Mouse (Mus musculus) left cerebral cortex, postnatal 14 days (tissue): ENCODE results near the gene Hsdl1. TPM values are rescaled to one million over a fixed set of nuclear protein-coding genes. Genes with fewer than 3 reads are reported as not detected.

ENCODE experiments used
- DNase-seq, 2 experiments: peaks; one replicate each; pipeline ENCODE4 v3.0.0; 2021 to 2022; ENCODE audit warnings: low spot score in 2 of 2, mixed read lengths in 1 of 2
- intact Hi-C: fragments of 180-260 bp; cut with DNase I; formaldehyde crosslinking; loops from one replicate; pipeline ENCODE4 v1.15.1; 2025
- long read RNA-seq, 2 experiments: library from polyadenylated mRNA; stranded (forward); transcript quantifications; one replicate each; pipeline ENCODE4 v2.0.0; 2021
- total RNA-seq, 2 experiments: library from RNA; stranded (reverse); gene quantifications; 2 replicates each; pipeline ENCODE4 v1.2.3; 2021

Gene Hsdl1
- 10 to 100 TPM; 42.3 to 47.2 TPM for total RNA-seq
- long read RNA-seq, experiment 1, transcript Hsdl1-201 (5 exons, 3,141 nt): major isoform, 64 of 79 reads
- long read RNA-seq, experiment 1, partial matches to known transcripts: 5 of 79 reads
- long read RNA-seq, experiment 1, other reads (novel, unspliced or antisense): 10 of 79 reads
- long read RNA-seq, experiment 2, transcript Hsdl1-201 (5 exons, 3,141 nt): major isoform, 50 of 68 reads
- long read RNA-seq, experiment 2, partial matches to known transcripts: 7 of 68 reads
- long read RNA-seq, experiment 2, other reads (novel, unspliced or antisense): 11 of 68 reads

DNA sequence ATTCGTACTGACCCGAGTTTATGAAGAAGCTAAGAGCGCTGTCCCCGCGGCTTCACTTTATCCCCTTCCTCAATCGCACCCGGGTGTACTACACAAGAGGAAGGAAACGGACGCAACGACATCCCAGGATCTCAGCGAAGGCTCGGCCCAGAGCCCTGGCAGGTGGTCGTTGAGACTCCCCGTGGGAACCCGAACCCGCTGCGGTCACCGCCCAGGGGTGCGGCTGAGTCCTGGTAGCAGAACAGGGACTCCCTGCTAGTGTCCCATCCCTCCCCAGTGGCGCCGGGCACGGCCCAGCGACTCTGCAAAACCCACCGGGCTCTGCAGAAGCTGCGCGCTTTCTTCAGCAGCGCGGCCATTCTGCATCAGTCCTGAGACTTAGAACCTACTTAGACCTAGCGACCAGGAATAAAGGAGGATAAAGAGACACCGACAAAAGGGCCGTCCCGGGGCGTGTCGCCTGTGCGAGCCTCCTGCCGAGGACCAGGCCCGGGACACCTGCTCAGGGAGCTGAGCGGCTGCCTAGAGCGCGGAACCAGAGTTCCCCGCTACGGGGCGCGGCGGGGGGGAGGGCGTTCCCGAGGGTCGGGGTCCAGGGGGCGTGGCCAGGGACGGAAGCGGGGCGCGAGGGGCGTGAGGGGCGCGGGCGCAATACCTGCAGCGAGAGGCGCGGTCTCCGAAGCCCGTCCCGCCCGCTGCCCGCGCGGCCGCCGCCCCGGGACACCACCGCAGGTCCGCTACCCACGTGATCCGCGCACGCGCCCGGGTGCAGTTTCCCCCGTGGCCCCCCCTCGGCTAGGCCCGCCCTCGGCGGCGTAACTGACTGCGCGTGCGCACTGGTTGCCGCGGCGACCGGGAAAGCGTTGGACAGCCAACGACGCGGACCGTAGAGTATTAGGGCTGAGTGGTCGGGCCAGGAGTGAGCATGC lies at the start of gene Hsdl1, which contains the start of gene Dnaaf1:
Gene Hsdl1, minus strand, starts transcription at position 747 of the 929 bp plus-strand sequence.
Gene Dnaaf1, plus strand, starts transcription at position 799 of the 929 bp plus-strand sequence.
- intact Hi-C loops: loop anchor here (2.0 kb wide), 1 partner anchor 16 kb away; the partner anchor contains the start of gene Mbtps1
- peak; percentile 92 to 95 for DNase-seq

DNA sequence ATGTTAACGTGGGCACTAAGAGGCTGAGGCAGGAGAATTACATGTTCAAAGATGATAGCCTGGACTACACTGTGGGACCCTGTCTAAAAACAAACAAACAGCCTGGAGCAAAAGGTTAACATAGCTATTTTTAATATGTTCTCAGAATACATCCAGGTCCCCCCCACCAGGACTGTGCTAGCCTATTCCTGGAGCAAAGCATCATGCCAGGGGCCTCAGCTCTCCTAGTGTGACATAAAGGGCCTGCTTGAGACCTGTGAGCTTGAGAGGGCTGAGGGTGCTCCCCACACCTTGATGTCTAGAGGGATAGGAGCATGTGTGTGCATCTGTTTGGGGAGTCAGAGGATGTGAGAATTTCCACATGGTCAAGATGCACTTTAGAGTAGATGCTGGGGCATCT lies 48.8 kb upstream of the Hsdl1 start:
- DNase-seq: no peak
- intact Hi-C loops: no loop called here

DNA sequence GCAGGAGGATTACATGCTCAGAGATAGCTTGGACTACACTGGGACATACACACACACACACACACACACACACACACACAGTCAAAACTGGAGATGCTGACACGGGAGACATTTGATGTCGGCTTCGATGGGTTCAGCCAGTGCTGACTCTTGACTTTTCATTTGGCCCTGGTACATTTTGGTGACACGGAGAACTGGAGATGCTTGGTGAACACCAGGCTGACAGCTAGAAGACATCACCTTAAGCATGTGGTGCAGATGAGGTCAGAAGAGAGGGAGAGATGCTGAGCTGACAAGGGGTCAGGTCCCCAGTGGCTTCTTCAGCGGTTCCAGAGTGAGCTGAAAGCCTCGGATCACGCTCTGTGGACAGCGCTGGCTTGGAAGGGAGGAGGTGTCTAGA lies 48.1 kb upstream of the Hsdl1 start:
- intact Hi-C loops: no loop called here

DNA sequence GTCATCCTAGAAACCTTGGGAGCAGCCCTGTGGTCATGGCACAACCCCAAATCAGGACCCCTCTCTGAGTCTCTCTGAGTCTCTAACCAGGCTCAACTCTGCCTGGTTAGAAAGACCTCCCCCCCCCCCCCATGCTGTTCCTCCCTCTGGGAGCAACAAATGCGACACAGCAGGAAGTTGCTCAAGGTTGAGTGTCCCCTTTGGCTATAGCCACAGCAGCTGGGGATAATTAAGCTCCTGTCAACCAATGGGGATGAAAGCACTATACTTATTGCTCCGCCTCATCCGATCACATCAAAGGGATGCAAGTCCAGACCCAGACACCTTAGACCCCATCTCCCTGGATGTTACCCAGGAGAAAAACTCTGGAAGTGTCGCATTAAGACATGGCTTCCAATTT lies 47.6 kb upstream of the Hsdl1 start:
- DNase-seq: no peak
- intact Hi-C loops: no loop called here

More for the DNA sequence above, 48.1 kb upstream of the Hsdl1 start:
- DNase-seq: no peak

DNA sequence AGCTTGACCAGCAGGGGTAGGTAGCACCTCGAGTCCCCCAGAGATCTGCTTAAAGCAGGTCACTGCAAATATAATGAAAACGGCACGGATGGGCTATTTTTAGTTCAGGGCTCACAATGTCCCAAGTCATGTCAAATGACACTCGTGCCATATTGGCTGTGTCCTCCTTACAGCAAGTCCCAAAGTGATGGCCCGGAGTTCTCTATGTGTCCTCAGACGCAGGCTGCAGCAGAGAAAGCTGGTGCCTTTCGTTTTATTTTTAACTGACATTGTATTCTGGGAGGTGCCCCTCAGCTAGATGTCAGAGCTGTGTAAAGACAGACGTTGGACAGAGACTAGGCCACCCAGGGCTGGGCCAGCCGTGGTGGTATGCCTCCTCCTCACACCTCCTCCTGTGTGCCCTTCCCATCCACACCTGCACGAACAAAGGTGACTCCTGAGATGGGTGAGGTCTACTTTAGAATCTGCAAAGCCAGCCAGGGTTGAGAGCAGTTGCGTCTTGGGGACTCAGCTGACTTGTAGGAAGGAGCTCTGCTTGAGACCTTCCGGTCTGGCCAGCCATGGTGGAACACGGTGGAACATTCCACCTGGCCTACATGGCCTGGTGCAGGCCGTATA lies 46.0 kb upstream of the Hsdl1 start:
- intact Hi-C loops: no loop called here
- DNase-seq: no peak

DNA sequence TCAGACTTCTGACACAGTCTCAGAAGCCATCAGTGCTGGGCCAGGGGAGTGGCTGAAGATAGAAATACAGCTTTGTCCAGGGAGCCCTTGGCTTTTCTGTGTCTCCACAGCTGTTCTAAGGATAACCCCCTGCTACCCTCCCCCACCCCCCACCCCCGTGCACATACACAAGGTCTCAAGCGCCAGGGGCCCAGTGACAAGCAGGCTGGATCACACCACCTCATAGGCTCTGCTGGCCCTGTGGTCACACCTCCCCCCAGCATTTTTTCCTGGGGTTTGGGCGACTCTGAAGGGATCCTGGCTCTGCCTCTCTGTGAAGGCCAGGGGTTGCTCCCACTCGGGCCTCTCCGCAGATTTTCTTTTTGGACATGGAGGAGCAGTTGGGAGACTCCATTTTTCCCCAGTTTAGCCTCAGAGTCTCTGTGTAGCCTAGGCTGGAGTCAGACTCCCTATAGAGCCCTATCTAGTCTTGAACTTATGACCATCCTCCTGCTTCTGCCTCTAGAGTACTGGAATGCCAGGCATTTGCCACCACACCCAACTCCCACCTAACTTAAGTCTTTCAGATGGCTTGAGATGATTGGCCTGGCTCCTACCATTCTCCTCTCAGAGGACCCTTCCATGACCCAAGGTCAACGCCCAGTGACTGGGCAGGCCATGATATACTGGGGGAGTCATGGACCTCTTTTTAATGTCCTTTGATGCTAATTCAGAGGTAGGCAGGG lies 45.3 kb upstream of the Hsdl1 start:
- intact Hi-C loops: no loop called here
- DNase-seq: no peak

DNA sequence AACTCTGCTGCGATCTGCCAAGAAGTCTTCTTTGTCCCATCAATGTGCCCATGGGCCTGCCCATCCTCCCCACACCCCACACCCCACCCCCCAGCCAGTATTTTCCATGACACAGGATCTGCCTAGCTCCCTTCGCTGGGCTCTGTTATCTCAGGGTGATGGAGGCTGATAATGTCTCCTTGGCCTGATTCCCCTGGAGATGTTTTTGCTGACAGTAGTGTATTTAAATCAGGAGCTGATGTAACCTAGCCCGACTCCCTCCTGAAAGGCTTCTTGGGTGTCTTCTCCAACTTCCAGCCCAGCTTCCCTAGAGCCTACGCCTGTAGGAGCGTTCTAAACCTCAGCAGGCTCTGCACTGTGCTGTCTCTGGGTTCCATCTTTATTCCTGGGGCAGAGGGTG lies 43.9 kb upstream of the Hsdl1 start:
- DNase-seq: no peak
- intact Hi-C loops: no loop called here

DNA sequence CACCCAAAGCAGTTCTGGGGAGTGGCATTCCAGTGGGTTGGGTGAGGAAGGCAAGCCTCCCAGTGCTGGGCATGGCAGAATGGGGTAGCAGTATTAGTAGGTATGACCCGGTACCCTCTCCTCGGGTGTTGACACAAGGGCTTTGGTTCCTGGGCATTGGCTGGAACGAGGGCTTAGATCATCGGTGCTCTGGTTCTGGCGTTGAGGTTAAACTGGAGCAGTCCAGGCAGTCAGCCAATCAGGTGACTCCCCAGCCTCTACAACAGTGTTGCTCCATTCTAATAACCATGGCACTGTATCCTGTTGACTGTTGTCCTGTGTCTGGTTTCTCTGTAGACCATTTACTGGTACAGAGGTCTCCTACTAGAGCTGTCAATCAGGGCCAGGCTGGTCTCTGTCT lies 42.6 kb upstream of the Hsdl1 start:
- intact Hi-C loops: no loop called here
- no peak for DNase-seq

DNA sequence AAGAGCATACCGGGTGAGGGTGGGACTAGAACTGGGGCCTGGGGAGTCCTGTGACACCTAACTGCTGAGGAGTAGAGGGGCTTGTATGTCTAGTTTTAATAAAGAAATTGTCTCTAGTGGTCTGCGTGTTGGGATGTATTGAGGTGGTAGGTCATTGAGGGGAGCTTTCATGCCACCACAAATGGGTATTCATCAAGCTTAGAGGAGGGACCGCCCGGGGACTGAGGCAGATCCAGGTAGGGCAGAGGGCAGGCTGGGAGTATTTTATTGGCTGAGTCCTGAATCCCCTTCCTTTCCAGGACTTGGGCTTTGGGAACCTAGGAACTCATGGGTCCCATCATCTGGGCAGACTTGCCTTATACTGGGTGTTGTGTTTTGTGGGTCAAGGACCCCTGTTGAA lies 41.8 kb upstream of the Hsdl1 start:
- intact Hi-C loops: no loop called here
- no peak for DNase-seq

DNA sequence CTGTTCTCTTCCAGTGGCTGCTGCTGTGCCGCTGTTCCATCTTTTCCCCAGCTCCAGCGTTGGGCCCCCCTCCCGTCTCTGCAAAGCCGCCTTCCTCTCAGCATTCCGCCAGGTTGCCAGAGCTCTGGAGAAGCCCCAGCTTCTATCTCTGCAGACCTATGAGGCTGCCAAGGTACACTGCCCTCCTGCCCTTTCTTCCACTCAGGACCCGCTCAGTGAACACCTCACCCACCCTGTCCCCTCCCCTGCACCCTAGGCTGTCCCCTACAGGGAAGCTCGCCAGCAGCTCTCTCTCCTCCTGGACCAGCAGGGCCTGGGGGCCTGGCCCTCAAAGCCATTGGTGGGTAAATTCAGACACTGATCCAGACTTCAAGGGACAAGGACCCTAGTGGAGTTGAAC lies 41.4 kb upstream of the Hsdl1 start:
- intact Hi-C loops: no loop called here
- no peak for DNase-seq

DNA sequence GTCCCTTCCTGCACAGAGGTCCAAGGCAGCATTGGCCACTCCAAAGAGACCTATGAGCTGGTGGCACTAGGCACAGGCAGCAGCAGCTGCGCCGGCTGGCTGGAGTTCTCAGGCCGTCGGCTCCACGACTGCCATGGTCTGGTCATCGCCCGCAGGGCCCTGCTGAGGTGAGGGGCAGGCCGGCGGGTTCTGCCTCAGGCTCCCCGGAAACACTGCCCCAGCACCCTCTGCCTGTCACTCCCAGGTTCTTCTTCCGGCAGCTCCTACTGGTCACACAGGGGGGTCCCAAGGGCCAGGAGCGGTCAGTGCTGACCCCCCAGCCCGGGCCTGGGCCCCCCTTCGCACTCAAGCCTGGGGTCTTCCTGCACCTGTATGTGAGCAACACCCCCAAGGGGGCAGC lies 40.1 kb upstream of the Hsdl1 start:
- no peak for DNase-seq
- intact Hi-C loops: no loop called here

DNA sequence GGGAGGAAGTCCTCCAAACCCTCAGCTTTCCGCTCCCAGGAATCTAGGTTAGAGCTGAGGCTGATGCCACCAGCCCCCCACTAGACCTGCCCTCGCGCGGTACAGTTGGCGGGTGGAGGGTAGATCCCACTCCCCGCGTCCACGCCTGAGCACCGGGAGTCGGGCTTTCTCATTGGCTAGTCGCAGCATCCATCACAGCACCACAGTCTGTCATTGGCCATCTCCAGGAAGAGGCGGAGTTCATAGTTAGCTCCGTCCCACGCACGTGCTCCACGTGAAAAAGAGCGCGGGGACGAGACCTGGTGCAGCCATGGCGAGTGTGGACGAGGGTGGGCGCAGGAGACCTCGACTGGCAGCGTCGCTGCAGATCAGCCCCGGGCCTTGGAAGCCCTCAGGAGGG lies 37.5 kb upstream of the Hsdl1 start, which contains the start of gene Adad2:
Gene Adad2, plus strand, starts transcription at position 277 of the 400 bp plus-strand sequence.
- DNase-seq: no peak
- intact Hi-C loops: no loop called here

DNA sequence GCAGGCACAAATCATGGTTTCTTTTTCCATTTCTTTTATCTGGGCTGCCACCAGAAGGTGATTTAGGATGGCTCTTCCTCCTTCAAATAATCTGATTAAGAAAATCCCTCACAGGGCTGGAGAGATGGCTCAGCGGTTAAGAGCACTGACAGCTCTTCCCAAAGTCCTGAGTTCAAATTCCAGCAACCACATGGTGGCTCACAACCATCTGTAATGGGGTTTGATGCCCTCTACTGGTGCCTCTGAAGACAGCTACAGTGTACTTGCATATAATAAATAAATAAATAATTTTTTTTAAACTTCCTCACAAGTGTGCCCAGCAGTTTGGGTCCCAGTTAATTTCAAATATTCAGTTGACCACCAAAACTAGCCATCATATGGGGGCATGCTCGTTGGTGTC lies 31.2 kb upstream of the Hsdl1 start:
- intact Hi-C loops: no loop called here
- no peak for DNase-seq

DNA sequence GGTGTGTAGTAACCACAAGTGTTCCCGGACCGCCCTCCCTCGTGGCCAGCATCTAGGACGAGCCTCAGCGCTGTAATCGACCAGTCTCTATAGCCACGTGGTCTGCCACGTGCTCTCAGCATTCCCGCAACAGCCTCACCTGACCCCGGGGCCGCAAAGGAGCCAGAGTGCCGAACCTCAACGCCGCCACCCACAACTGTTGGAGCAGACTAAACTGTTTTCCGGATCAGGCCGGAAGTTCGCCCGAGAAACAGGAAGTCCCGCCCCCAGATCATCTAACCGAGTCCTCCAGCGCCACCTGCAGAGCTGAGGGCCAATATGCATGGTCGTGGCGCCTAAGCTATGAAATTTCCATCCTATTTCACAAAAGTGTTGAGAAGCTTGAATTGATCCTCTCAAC lies 30.0 kb upstream of the Hsdl1 start, which contains the start of gene Taf1c:
Gene Taf1c, minus strand, starts transcription at position 227 of the 400 bp plus-strand sequence.
- peak; percentile 94 to 96 for DNase-seq
- intact Hi-C loops: loop anchor here (2.0 kb wide), 1 partner anchor 158 kb away; the partner anchor contains the start of gene Necab2

DNA sequence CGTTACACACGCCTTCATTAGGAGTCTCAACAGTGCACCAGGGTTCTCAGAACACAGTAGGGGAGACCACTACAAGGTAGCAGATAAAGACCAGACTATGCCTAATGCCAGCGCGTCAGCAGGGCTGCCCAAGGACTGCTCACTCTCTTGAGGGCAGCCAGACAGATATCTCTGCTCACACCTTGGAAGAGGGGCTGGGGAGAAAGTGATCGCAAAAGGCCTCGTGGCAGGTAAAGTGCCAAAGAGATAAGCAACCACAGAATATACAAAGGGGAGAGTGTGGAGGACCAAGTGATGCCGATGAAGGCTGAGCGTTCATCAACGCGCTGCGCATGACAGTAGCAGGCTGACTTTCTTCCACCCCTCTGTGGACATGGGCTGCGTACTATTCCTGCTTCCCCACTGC lies 29.4 kb upstream of the Hsdl1 start:
- no peak for DNase-seq
- intact Hi-C loops: loop anchor here (2.0 kb wide), 1 partner anchor 158 kb away; the partner anchor contains the start of gene Necab2

DNA sequence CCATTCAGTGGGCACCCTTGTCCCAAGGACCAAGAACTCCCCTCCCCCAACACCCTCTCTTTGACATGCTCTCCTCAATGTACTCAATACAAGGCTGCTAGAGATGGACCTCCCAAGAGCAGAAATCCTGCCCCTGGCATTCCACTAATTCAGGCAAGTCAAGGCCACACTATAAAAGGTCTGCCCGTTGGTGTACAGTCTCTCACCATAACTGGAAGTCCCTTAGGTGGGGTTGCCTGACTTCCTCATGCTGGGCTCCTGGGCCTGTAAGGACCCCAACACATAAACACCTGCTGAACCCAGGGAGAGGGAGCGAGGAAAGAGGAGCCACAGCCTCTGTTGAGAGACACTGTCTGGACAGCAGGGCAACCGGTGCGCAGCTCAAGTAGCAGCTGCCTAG lies 28.8 kb upstream of the Hsdl1 start:
- no peak for DNase-seq
- intact Hi-C loops: loop anchor here (2.0 kb wide), 1 partner anchor 157 kb away; the partner anchor contains the start of gene Necab2

DNA sequence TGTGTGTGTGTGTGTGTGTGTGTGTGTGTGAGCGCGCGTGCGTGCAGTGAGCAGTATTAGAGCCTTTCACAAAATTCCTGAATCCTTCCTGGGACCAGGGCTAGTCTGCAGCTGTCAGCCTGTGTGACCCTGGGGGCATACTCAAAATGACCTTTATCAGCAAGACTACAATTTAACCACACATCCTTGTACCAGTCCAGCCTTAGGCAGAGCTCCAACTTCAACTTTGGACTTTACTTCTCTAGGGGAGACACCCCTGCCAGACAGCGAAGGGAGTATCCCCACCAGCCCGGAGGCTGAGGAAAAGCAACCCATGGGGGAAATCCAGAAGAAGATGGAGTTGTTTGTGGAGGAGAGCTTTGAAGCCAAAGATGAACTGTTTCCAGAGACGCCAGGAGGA lies 16.5 kb upstream of the Hsdl1 start:
- DNase-seq: no peak
- intact Hi-C loops: loop anchor here (5.0 kb wide), 1 partner anchor 81 kb away; no protein-coding TSS in a partner anchor

DNA sequence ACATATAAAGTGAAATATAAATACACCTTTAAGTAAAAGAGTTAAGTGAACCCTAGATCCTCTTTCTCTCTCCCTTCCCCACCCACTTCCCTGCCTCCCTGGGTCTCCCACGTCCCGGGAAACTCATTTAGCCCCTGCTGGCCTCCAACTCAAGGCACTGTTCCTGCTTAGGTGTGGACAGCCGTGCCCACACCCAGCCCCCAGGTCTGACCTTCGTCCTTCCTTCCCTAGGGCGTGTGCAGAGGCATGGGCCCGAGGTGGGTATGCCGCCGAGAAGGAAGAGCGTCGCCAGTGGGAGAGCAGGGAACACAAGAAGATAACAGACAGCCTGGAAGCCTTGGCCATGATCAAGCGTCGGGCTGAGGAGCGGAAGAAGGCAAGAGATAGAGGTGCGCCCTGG lies 15.4 kb upstream of the Hsdl1 start:
- no peak for DNase-seq
- intact Hi-C loops: loop anchor here (5.0 kb wide), 1 partner anchor 82 kb away; no protein-coding TSS in a partner anchor

DNA sequence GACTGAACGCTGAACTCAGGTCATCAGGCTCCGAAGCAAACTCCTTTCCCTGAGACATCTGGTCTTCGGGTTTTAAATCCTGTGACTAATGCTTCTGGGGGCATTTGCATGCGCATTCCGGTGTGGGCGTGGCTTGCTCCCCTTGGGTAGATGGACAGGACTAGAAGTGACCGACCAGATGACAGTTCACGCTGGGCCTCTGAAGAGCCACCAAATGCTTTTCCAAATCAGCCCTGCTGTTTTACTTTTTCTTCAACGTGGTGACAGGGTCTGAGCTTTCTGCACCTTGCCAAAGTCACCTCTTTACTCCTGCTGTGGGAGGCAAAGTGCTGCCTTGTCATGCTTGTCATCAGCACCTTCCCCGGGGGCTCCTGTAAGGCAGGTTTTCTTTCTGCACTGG lies 13.9 kb upstream of the Hsdl1 start:
- DNase-seq: no peak
- intact Hi-C loops: no loop called here
